Mouse (Mus musculus): ENCODE measurements around the gene Slc1a5. TPM values are rescaled to one million over a fixed set of nuclear protein-coding genes. Genes with fewer than 3 reads are reported as not detected.
A peak's percentile ranks its signal among the peaks of the same experiment; 100 is the strongest.

Slc1a5 gene
- polyA plus RNA-seq, 1 experiment from 2014 or later, result 48.6 TPM

- H3K4me3 ChIP-seq (ENCODE audit: low read depth, low read length), result no peak overlapping the region
- TF ChIP-seq EP300 (optimal IDR thresholded peaks at IDR 0.05) (no peak), CTCF (IDR thresholded peaks at IDR 0.05; ENCODE audit: low read depth) (no peak)
- ATAC-seq (ENCODE audit: low FRiP score, low TSS enrichment) (no peak), DNase-seq (ENCODE audit: low spot score) (no peak)
- 0 out of 2 replicates have a peak, but pooled peaks cover under 1% of the 10 kb centered on the region for H3K4me1 ChIP-seq (replicated peaks; ENCODE audit: control insufficient read depth, insufficient read depth)
- H3K9me3 ChIP-seq (ENCODE audit: control insufficient read depth, low read length), result no peaks in the 10 kb centered on the region
- H3K27ac ChIP-seq (replicated peaks), result no peak overlapping the region
- no peak overlapping the region for H3K4me2 ChIP-seq (replicated peaks; ENCODE audit: low read depth)
- no peaks in the 10 kb centered on the region for H3K27me3 ChIP-seq (ENCODE audit: control insufficient read depth, insufficient read depth, low read length)
- 69% methylated on average over 6 of the region's 6 CpGs for WGBS
- H3K36me3 ChIP-seq (ENCODE audit: control insufficient read depth, insufficient read depth, low read length), result peaks cover 27% of the 10 kb centered on the region
- H3K9ac ChIP-seq (ENCODE audit: low read length), result no peak overlapping the region
These were observed 57.8 kb downstream of the Slc1a5 start for GRCm38 (mm10) chr7:16838804-16839426.

- H3K36me3 ChIP-seq (ENCODE audit: control insufficient read depth, insufficient read depth, low read length), result peaks cover 26% of the 10 kb centered on the region
These were observed 58.4 kb downstream of the Slc1a5 start for GRCm38 (mm10) chr7:16839427-16840108.

GRCm38 (mm10) chr7:16840109-16840491, 59.0 kb downstream of the Slc1a5 start:
- no peaks in the 10 kb centered on the region for H3K27me3 ChIP-seq (ENCODE audit: control insufficient read depth, insufficient read depth, low read length)
- H3K4me3 ChIP-seq (ENCODE audit: low read depth, low read length), result no peak overlapping the region
- no peak overlapping the region for H3K4me2 ChIP-seq (replicated peaks; ENCODE audit: low read depth)
- DNase-seq (ENCODE audit: low spot score) (no peak), ATAC-seq (ENCODE audit: low FRiP score, low TSS enrichment) (no peak)
- H3K36me3 ChIP-seq (ENCODE audit: control insufficient read depth, insufficient read depth, low read length), result peaks cover 23% of the 10 kb centered on the region
- H3K27ac ChIP-seq (replicated peaks), result no peak overlapping the region
- 88% methylated on average over 2 of the region's 2 CpGs for WGBS
- no peak overlapping the region for H3K9ac ChIP-seq (ENCODE audit: low read length)
- no peaks in the 10 kb centered on the region for H3K9me3 ChIP-seq (ENCODE audit: control insufficient read depth, low read length)
- no peak for TF ChIP-seq CTCF (IDR thresholded peaks at IDR 0.05; ENCODE audit: low read depth)
- H3K4me1 ChIP-seq (replicated peaks; ENCODE audit: control insufficient read depth, insufficient read depth), result peaks cover 5% of the 10 kb centered on the region; the same call in 1 of the 2 replicates

More at GRCm38 (mm10) chr7:16839427-16840108, 58.4 kb downstream of the Slc1a5 start:
- no peak overlapping the region for H3K4me2 ChIP-seq (replicated peaks; ENCODE audit: low read depth)
- no peaks in the 10 kb centered on the region for H3K9me3 ChIP-seq (ENCODE audit: control insufficient read depth, low read length)
- no peak overlapping the region for H3K27ac ChIP-seq (replicated peaks)
- ATAC-seq (ENCODE audit: low FRiP score, low TSS enrichment) (no peak), DNase-seq (ENCODE audit: low spot score) (no peak)
- 91% methylated on average over 12 of the region's 12 CpGs for WGBS
- no peaks in the 10 kb centered on the region for H3K27me3 ChIP-seq (ENCODE audit: control insufficient read depth, insufficient read depth, low read length)
- no peak for TF ChIP-seq EP300 (optimal IDR thresholded peaks at IDR 0.05)
- TF ChIP-seq CTCF (IDR thresholded peaks at IDR 0.05; ENCODE audit: low read depth), result no peak
- H3K9ac ChIP-seq (ENCODE audit: low read length), result no peak overlapping the region
- H3K4me3 ChIP-seq (ENCODE audit: low read depth, low read length), result no peak overlapping the region
- peaks cover 5% of the 10 kb centered on the region; the same call in 1 of the 2 replicates for H3K4me1 ChIP-seq (replicated peaks; ENCODE audit: control insufficient read depth, insufficient read depth)

GRCm38 (mm10) chr7:16841078-16841477, 59.9 kb downstream of the Slc1a5 start:
- H3K9ac ChIP-seq (ENCODE audit: low read length), result no peak overlapping the region
- no peak overlapping the region for H3K4me2 ChIP-seq (replicated peaks; ENCODE audit: low read depth)
- WGBS, result 70% methylated on average over 4 of the region's 4 CpGs
- no peaks in the 10 kb centered on the region for H3K27me3 ChIP-seq (ENCODE audit: control insufficient read depth, insufficient read depth, low read length)
- DNase-seq (ENCODE audit: low spot score), result no peak
- peaks cover 23% of the 10 kb centered on the region for H3K36me3 ChIP-seq (ENCODE audit: control insufficient read depth, insufficient read depth, low read length)
- H3K9me3 ChIP-seq (ENCODE audit: control insufficient read depth, low read length), result no peaks in the 10 kb centered on the region
- no peak overlapping the region for H3K4me3 ChIP-seq (ENCODE audit: low read depth, low read length)
- peaks cover 5% of the 10 kb centered on the region; the same call in 1 of the 2 replicates for H3K4me1 ChIP-seq (replicated peaks; ENCODE audit: control insufficient read depth, insufficient read depth)
- TF ChIP-seq CTCF (IDR thresholded peaks at IDR 0.05; ENCODE audit: low read depth), result no peak
- TF ChIP-seq EP300 (optimal IDR thresholded peaks at IDR 0.05), result no peak
- H3K27ac ChIP-seq (replicated peaks), result peak overlapping the region; percentile 85
- ATAC-seq (ENCODE audit: low FRiP score, low TSS enrichment), result no peak

GRCm38 (mm10) chr7:16841561-16842560, 60.7 kb downstream of the Slc1a5 start:
- H3K9ac ChIP-seq (ENCODE audit: low read length), result peak overlapping the region; percentile 84; the same call in 1 of the 2 replicates
- H3K4me1 ChIP-seq (replicated peaks; ENCODE audit: control insufficient read depth, insufficient read depth), result peaks cover 5% of the 10 kb centered on the region; the same call in 1 of the 2 replicates
- DNase-seq (ENCODE audit: low spot score), result no peak
- H3K4me3 ChIP-seq (ENCODE audit: low read depth, low read length), result no peak overlapping the region
- 30% methylated on average over 11 of the region's 11 CpGs for WGBS
- peak overlapping the region; percentile 85 for H3K27ac ChIP-seq (replicated peaks)
- no peaks in the 10 kb centered on the region for H3K27me3 ChIP-seq (ENCODE audit: control insufficient read depth, insufficient read depth, low read length)
- TF ChIP-seq CTCF (IDR thresholded peaks at IDR 0.05; ENCODE audit: low read depth) (no peak), EP300 (optimal IDR thresholded peaks at IDR 0.05) (no peak)
- peak overlapping the region; percentile 97 for H3K4me2 ChIP-seq (replicated peaks; ENCODE audit: low read depth)
- H3K9me3 ChIP-seq (ENCODE audit: control insufficient read depth, low read length), result no peaks in the 10 kb centered on the region
- ATAC-seq (ENCODE audit: low FRiP score, low TSS enrichment), result no peak
- peaks cover 23% of the 10 kb centered on the region for H3K36me3 ChIP-seq (ENCODE audit: control insufficient read depth, insufficient read depth, low read length)
